Mouse (Mus musculus) CH12.LX (cell line): Measurements from ENCODE around the gene Olfr282.

ENCODE experiments used
- BHLHE40 ChIP-seq: IDR thresholded peaks from 2 replicates; pipeline ENCODE4 v1.6.1; 2011; ENCODE audit warnings: mild to moderate bottlenecking, low read depth, low read length, improper control_type of control experiment
- CTCF ChIP-seq, 2 experiments: IDR thresholded peaks in 1 of 2; conservative IDR thresholded peaks in 1 of 2; 2 replicates each; pipeline ENCODE4 v1.5.1; 2011 to 2012; ENCODE audit warnings: low read depth in 2 of 2, low read length in 2 of 2, improper control_type of control experiment in 1 of 2, inconsistent platforms in 1 of 2, mild to moderate bottlenecking in 1 of 2, moderate library complexity in 1 of 2
- EP300 ChIP-seq: IDR thresholded peaks from 2 replicates; pipeline ENCODE4 v1.6.1; 2011; ENCODE audit warnings: low read length, improper control_type of control experiment
- IRF4 ChIP-seq: IDR thresholded peaks from 2 replicates; pipeline ENCODE4 v1.6.1; 2014; ENCODE audit warnings: low read depth, mild to moderate bottlenecking, inconsistent platforms, low read length, improper control_type of control experiment
- MAZ ChIP-seq: IDR thresholded peaks from 2 replicates; pipeline ENCODE4 v1.6.1; 2012; ENCODE audit warnings: low read depth, mild to moderate bottlenecking, inconsistent platforms, low read length, improper control_type of control experiment, moderate library complexity
- POLR2A ChIP-seq: IDR thresholded peaks from 2 replicates; pipeline ENCODE4 v1.6.1; 2011; ENCODE audit warnings: low read depth, mild to moderate bottlenecking, improper control_type of control experiment, low read length
- POLR2AphosphoS2 ChIP-seq: IDR thresholded peaks from 2 replicates; pipeline ENCODE4 v1.6.1; 2011; ENCODE audit warnings: low read depth, low read length, improper control_type of control experiment

DNA sequence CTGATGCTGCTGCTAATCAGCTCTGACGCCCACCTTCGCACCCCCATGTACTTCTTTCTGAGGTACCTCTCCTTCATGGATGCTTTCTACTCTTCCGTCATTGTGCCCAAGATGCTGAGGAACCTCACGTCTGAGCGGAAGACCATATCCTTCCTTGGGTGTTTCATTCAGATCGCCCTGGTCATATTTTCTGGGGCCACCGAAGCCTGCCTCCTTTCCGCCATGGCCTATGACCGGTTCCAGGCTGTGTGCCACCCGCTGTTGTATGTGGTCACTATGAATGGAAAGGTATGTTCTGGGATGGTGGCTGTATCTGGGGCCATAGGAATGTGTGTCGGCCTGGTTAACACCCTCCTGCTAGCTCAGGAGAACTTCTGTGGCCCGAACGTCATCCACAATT, 40.5 kb downstream of the Olfr282 start:
- TF ChIP-seq CTCF (conservative IDR thresholded peaks at IDR 0.05 in 1 of 2, IDR thresholded peaks at IDR 0.05 in 1 of 2; ENCODE audit: low read depth in 2 of 2, low read length in 2 of 2) (no peak), EP300 (no peak), POLR2A (no peak), POLR2AphosphoS2 (no peak), MAZ (no peak), IRF4 (no peak), BHLHE40 (no peak)
